Mouse (Mus musculus): ENCODE measurements around the gene Def6. TPM values are rescaled to one million over a fixed set of nuclear protein-coding genes. Genes with fewer than 3 reads are reported as not detected.
A peak's percentile ranks its signal among the peaks of the same experiment; 100 is the strongest.
"Not testable (repeated sequence)": the region's sequence is repeated elsewhere in the genome, so short reads cannot be mapped to it uniquely, and the experiment has no call there.

The Def6 gene
- total RNA-seq, 2 experiments from 2014 or later: 1.5 to 1.6 TPM

DNA sequence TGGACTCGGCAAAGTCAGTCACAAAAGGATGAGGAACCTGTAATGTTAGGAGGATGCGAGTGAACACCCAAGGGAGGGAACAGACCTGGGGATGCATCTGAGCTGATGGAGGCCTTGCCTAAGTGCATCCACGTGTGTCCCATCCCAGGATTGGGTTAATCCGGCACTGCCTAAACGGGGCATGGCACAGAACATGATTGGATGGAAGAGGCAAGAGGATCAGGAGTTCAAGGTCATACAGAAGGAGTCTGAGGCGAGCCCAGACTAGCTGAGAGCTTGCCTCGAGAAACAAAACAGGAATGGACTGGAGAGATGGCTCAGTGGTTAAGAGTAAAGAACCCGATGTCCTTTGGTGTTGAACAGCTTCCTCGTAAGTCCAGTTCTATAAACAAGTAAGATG, 4.8 kb downstream of the Def6 start:
- no peak for DNase-seq
- no peak overlapping the region for H3K4me3 ChIP-seq
- intact Hi-C loops (cut with DNase I): no loop called here
- 0 out of 2 replicates have a peak overlapping the region, but pooled peaks have one; percentile 16 for H3K27ac ChIP-seq
- no peak for TF ChIP-seq CTCF (IDR thresholded peaks at IDR 0.05)

DNA sequence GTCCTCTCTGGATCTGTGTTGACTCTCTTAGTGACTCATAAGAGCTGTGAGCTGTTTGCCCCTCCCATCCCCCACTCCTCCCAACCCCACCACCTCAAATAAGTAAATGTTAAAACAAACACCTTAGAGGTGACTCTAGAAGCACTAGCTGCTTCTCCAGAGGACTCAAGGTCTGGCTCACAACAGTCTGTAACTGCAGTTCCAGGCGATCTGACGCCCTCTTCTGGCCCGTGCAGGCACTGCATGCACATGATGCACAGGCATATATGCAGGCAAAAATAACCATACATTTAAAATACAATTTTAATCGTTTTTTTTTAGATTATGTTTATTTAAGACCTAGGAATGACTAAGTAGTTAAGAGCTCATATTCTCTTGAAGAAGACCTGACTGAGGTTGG, 5.7 kb downstream of the Def6 start:
- H3K27ac ChIP-seq: no peak overlapping the region
- intact Hi-C loops (cut with DNase I): no loop called here
- no peak for DNase-seq
- peak; percentile 26 for TF ChIP-seq CTCF (IDR thresholded peaks at IDR 0.05)
- no peak overlapping the region for H3K4me3 ChIP-seq

DNA sequence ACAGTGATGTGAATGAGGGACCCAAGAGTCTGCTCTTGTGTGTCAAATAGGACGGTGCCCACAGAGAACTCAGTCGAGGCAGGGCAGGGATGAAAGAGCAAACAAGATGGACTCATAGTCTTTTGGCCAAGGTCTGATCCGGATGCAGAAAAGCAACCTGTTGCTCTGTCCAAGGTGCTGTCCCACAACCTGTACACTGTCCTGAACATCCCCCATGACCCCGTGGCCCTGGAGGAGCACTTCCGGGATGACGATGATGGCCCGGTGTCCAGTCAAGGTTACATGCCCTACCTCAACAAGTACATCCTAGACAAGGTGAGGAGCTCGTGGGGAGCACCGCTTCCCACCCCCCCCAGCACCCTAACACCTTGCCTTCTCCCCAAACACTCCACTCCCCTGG, 9.2 kb downstream of the Def6 start:
- Histone ChIP-seq H3K4me3 (no peak overlapping the region), H3K27ac (no peak overlapping the region)
- intact Hi-C loops (cut with DNase I): no loop called here
- TF ChIP-seq CTCF (IDR thresholded peaks at IDR 0.05): no peak
- no peak for DNase-seq

DNA sequence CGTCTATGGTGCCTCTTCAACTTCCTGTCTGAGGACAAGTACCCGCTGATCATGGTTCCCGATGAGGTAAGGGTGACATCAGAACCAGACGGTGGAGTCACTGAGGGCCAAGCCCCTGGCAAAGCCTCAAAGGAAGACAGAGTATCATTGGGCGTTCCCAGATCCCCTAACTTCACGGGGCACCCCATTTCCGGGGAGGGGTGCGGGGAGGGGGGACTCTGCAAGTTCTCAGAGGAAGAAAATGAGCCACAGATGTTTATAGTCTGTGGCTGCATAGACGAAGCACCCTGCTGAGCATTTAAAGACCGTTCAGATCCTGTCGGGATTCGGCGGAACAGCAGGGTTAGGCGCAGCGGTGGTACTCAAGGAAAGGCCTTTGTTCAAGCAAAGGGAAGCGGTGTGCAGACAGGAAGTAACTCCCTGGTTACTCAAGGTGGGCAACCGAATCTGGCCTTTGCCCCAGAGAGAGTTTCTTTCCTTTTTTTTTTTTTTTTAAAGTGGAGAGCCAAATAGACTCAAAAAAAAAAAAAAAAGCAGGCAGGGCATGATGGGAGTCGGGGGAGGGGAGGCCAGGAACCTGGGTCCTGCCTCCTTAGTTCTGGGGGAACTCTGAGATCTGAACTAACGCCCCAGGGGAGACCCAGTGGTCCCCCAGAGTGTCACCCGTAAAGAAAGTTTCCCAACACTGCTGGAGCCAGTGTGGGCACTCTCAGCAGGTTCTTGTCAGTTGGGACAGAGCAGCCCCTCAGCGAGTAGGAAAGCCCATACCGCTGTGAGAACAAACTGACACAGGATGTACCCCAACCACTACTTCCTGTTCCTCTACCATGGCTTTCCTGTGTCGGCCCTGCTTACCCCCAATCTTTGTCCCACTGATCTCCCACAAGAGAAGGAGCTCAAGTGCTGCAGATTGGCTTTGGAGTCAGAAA, 10.4 kb downstream of the Def6 start:
- DNase-seq: no peak
- TF ChIP-seq CTCF (IDR thresholded peaks at IDR 0.05): no peak
- intact Hi-C loops (cut with DNase I): no loop called here
- H3K4me3 ChIP-seq: peak overlapping the region; percentile 34
- H3K27ac ChIP-seq: peak overlapping the region; percentile 56

DNA sequence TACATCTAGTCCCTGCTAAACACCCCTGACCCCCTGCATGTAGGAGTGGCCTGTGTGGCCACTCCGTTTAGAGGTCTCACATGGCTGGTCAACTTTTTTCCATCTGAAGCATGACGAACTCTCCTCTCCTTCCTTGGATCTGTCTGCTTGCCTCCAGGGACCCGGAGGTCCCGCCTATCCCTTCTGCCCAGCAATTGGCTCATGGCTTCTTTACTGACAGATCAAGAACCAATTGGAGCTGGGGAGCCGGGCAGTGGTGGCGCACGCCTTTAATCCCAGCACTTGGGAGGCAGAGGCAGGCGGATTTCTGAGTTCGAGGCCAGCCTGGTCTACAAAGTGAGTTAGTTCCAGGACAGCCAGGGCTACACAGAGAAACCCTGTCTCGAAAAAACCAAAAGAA, 14.9 kb downstream of the Def6 start:
- H3K27ac ChIP-seq; H3K4me3 ChIP-seq; DNase-seq; intact Hi-C loops (cut with DNase I): not testable (repeated sequence)

DNA sequence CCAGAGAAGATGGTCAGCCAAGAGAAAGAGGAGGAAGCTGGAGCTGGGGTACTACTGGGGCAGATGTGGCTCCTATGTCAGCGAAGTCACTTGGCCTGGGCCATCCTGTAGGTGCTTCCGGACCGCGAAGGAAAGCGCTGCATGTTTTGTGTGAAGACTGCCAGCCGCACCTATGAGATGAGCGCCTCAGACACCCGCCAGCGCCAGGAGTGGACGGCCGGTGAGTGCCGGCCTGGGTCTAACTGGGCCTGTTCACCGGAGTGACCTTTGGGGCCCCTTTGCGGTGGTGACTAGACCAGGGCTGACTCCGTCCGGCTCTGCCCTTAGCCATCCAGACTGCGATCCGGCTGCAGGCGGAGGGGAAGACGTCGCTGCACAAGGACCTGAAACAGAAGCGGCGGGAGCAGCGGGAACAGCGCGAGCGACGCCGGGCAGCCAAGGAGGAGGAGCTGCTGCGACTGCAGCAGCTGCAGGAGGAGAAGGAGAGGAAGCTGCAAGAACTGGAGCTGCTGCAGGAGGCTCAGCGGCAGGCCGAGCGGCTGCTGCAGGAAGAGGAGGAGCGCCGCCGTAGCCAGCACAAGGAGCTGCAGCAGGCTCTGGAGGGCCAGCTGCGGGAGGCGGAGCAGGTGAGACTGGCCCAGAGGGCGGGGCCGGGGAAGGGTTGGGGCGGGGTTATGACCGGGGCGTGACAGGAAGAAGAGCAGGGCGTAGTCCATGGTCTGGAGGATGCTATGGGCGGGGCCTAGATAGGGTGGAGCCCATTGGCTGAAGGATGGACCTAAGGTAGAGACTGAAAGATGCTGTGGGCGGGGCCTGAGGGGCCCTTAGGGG, 16.2 kb downstream of the Def6 start:
- peak overlapping the region; percentile 82 for H3K4me3 ChIP-seq
- peak; percentile 14; the same call in 1 of the 2 replicates for TF ChIP-seq CTCF (IDR thresholded peaks at IDR 0.05)
- peak overlapping the region; percentile 84 for H3K27ac ChIP-seq
- intact Hi-C loops (cut with DNase I): no loop called here
- peak; percentile 97 for DNase-seq

DNA sequence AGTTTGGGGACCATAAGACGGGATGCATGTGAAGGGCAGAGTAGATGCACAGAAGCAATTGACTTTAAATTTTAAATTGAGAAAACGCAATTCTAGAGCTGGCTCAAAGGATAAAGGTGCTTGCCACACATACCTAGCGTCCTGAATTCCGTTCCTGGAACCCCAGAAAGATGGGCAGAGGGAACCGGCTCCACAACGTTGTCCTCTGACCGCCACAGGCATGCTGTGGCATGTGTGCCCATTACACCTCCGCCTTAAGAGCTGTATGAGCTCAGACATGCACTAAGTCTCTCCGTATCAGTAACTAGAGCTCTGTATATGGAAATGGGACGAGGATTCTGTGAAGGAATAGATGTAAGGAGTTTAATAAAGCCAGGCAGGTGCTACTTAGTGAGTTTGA, 17.0 kb downstream of the Def6 start:
- no peak overlapping the region for H3K4me3 ChIP-seq
- TF ChIP-seq CTCF (IDR thresholded peaks at IDR 0.05): no peak
- H3K27ac ChIP-seq: peak overlapping the region; percentile 84
- DNase-seq: no peak
- intact Hi-C loops (cut with DNase I): loop anchor here (5.0 kb wide), 1 partner anchor 103 kb away; the partner anchor contains the start of gene Rpl10a

DNA sequence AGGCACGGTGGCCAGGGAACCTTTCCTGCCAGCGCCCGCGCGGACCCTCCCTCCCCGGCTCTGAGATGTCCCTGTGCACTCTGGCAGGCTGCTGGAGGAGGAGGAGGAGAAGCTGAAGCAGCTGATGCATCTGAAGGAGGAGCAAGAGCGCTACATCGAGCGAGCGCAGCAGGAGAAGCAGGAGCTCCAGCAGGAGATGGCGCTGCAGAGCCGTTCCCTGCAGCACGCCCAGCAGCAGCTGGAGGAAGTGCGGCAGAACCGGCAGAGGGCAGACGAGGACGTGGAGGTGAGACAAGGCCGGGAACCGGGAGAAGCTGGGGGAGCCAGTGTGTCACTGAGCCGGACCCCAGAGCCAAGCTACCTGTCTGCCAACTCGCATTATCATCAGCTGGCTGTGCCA, 18.4 kb downstream of the Def6 start:
- intact Hi-C loops (cut with DNase I): loop anchor here (1.0 to 5.0 kb wide), 3 partner anchors 82 to 143 kb away; partner anchors contain the start of gene Rpl10a
- peak; percentile 100; the same call in 1 of the 2 replicates for TF ChIP-seq CTCF (IDR thresholded peaks at IDR 0.05)
- peak; percentile 96 for DNase-seq
- Histone ChIP-seq H3K27ac (peak overlapping the region; percentile 56), H3K4me3 (peak overlapping the region; percentile 38)

DNA sequence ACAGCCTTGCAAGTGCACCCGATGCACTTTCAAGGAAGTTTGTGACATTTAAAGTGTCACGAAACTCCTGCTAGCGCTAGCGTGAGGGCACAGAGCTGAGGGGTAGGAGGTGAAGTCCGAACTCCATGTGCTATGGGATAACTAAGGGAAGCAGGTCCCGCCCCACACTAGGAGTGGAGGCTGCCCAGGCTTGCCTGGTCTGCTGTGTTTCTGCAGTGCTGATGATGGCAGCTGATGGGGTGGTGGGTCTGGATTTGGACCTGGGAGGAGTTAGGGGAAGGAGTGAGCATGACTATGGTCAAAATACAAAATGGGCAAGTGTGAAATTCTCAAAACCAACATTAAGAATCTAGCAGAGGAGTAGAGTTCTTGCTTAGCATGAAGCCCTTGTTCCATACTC, 22.9 kb downstream of the Def6 start:
- TF ChIP-seq CTCF (IDR thresholded peaks at IDR 0.05): no peak
- Histone ChIP-seq H3K4me3 (no peak overlapping the region), H3K27ac (no peak overlapping the region)
- intact Hi-C loops (cut with DNase I): loop anchor here (10.0 kb wide), 1 partner anchor 294 kb away; no protein-coding TSS in a partner anchor
- no peak for DNase-seq

DNA sequence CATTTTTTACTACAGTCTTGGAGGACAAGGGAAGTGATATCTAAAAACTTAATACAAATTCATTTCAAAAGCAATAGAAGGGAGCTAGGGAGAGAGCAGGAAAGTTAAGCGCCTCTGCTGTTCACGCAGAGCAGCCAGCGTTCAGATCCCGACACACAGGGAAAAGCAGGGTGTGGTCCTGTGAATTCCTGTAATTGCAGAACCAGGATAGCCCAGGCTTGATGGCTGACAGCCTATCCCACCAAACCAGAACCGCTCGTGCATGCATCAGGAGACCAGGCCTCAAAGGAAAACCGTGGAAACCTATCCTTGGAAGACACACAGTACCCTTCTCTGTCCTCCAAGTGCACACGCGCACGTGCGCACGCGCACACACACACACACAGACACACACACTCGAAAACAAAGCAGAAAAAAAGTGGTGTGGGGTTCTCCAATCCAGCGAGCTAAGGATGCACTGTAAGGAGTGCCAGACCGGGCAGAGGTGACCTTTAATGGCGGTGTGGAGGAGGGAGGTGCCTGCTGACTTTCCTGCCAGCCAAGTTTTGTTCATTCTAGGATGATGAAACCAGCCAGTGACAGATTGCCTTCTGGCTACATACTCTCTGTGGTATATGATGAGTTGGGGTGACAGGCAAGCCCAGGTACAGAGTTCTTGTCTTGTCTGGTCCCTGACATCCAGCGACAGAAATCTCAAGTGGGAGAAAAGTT, 23.6 kb downstream of the Def6 start:
- H3K27ac ChIP-seq: no peak overlapping the region; the same call in 1 of the 2 replicates
- DNase-seq: no peak
- intact Hi-C loops (cut with DNase I): loop anchor here (10.0 kb wide), 1 partner anchor 294 kb away; no protein-coding TSS in a partner anchor
- H3K4me3 ChIP-seq: no peak overlapping the region
- TF ChIP-seq CTCF (IDR thresholded peaks at IDR 0.05): no peak

DNA sequence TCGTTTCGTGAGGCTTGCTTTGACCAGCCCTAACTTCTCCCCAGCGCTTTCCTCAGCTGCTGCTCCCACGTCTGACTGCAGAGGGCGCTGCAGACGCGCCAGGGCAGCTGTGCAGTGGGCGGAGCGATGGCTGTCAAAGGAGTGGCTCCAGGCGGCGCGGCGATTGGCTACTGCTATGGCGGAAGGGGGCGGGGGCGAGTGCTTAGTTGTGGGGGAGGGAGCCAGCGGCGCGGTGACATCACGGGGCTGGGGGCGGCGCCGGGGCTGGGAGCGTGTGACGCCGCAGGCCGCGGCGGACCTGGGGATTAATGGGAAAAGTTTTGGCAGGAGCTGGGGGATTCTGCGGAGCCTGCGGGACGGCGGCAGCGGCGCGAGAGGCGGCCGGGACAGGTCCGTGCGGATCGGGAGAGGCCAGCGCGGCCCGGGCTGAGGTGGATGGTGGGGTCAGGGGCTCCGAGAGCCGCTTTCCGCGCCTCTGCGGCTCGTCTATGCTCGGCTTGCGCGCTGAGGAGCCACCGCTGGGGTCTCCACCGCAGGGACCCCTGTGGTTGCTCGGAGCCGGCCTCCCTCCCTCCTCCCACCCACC, 25.0 kb downstream of the Def6 start, which contains the start of gene Ppard:
Gene Ppard (plus strand): TSS at position 226 of the 586 bp plus-strand sequence.
- Histone ChIP-seq H3K27ac (peak within 1 kb of the TSS; percentile 100), H3K4me3 (peak within 1 kb of the TSS; percentile 94)
- peak; percentile 100 for DNase-seq
- intact Hi-C loops (cut with DNase I): loop anchor here (10.0 kb wide), 1 partner anchor 292 kb away; no protein-coding TSS in a partner anchor
- TF ChIP-seq CTCF (IDR thresholded peaks at IDR 0.05): peak; percentile 87
